Mouse (Mus musculus) embryonic facial prominence, embryonic 15.5 days (tissue): ENCODE results near the gene Ostm1. TPM values are rescaled to one million over a fixed set of nuclear protein-coding genes. Genes with fewer than 3 reads are reported as not detected.

Experiments used
- ATAC-seq: fragments of 200-750 bp; cut with Nextera tagmentation; 2 replicates; pipeline ENCODE4 v1.8.0; 2017; ENCODE audit warnings: low read depth, moderate TSS enrichment; ENCODE audit not compliant: insufficient number of reproducible peaks, low FRiP score, low TSS enrichment
- H3K27ac ChIP-seq: fragments of 300-500 bp; sonication (generic); replicated peaks from 2 replicates; pipeline ENCODE4 v1.5.1; 2015; ENCODE audit warnings: mild to moderate bottlenecking, inconsistent platforms
- H3K27me3 ChIP-seq: fragments of 300-500 bp; sonication (generic); 2 replicates; pipeline ENCODE4 v1.6.1; 2015; ENCODE audit warnings: inconsistent platforms
- H3K36me3 ChIP-seq: fragments of 300-500 bp; sonication (generic); 2 replicates; pipeline ENCODE4 v1.6.1; 2015; ENCODE audit warnings: mild to moderate bottlenecking, inconsistent platforms
- H3K4me1 ChIP-seq: fragments of 300-500 bp; sonication (generic); 2 replicates; pipeline ENCODE4 v1.6.1; 2015; ENCODE audit warnings: inconsistent platforms
- H3K4me2 ChIP-seq: fragments of 300-500 bp; sonication (generic); replicated peaks from 2 replicates; pipeline ENCODE4 v1.6.1; 2015; ENCODE audit warnings: mild to moderate bottlenecking, inconsistent platforms
- H3K4me3 ChIP-seq: fragments of 300-500 bp; sonication (generic); replicated peaks from 2 replicates; pipeline ENCODE4 v1.5.1; 2015; ENCODE audit warnings: mild to moderate bottlenecking, inconsistent platforms
- H3K9ac ChIP-seq: fragments of 300-500 bp; sonication (generic); 2 replicates; pipeline ENCODE4 v1.6.1; 2015; ENCODE audit warnings: inconsistent platforms
- H3K9me3 ChIP-seq: fragments of 300-500 bp; sonication (generic); replicated peaks from 2 replicates; pipeline ENCODE4 v1.6.1; 2016; ENCODE audit warnings: inconsistent platforms
- WGBS: fragments of 180-500 bp; shearing (Covaris S2); methylation state at CpG from one replicate; pipeline ENCODE4 v1.1.7; 2015; 5-methylcytosine and 5-hydroxymethylcytosine counted together
- polyA plus RNA-seq: library from polyadenylated mRNA; unstranded; fragments of >200 nt; fragmentation: Nextera tagmentation; extraction: Ambion mirVana; gene quantifications from 2 replicates; pipeline ENCODE4 v1.2.1, GENCODE M21; 2015

Ostm1 gene
- polyA plus RNA-seq, 1 experiment from 2014 or later: 14.9 TPM

DNA sequence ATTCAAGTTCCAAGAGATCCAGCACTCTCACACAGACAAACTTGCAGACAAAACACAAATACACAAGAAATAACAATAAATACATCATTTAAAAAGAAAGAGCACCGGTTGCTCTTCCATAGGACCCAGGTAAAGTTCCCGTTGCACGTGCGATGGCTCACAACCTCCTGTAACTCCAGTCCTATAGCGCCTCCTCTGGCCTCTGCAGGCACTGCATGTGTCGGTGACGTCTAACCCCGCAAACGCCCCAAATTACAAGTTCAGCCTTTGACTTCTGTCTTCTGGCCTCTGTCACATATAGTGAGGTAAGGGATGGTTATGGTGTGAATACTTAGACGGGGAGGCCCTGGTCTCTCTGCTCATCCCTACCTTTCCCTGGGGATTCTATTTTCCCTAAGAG, 17.9 kb downstream of the Ostm1 start:
- H3K27me3 ChIP-seq: peaks cover 23% of the 10 kb centered on the region
- WGBS: 22% methylated on average over 10 of the region's 10 CpGs

DNA sequence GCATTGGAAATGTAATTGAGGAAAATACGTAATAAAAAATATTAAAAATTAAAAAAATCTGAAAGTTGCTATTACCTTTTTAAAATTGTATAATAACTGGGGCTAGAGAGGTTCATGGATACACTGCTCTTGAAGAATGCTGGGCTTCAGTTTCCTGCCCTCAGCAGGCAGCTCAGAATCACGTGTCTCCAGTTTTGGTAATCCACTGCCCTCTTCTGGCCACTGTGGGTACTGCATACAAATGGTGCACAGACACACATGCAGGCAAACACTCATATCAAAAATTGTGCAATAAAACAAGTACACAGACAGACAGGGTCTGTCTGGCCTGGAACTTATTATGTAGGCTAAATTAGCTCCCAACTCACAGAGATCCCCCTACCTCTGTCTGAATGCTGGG, 21.3 kb downstream of the Ostm1 start:
- ATAC-seq: no peak
- 69% methylated on average over 2 of the region's 2 CpGs for WGBS
- H3K27ac ChIP-seq: no peak overlapping the region

More for the DNA sequence above, 17.9 kb downstream of the Ostm1 start:
- Histone ChIP-seq H3K4me2 (no peak overlapping the region), H3K36me3 (no peaks in the 10 kb centered on the region), H3K9ac (no peak overlapping the region), H3K9me3 (peaks cover 5% of the 10 kb centered on the region; the same call in 1 of the 2 replicates), H3K4me1 (no peaks in the 10 kb centered on the region), H3K4me3 (no peak overlapping the region), H3K27ac (no peak overlapping the region)
- ATAC-seq: no peak

DNA sequence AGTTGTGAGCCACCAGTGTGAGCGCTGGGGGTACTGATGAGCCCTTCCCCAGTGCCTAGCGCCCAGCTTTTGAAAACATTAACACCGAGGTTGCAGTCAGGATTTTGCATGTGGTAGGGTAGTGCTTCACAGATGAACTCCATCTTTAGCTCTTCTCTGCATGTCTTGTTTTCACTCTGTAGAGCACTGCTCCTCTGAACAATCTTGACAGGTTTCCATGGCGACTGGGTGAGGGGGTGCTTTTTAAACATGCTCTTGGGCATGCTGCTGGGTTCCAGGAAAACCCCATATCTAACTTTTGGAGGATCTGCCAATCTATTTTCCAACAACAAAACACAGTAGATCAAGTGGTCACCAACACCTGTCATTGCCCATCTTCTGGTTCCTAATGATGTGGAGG, 23.1 kb downstream of the Ostm1 start:
- Histone ChIP-seq H3K9ac (no peak overlapping the region), H3K27ac (no peak overlapping the region), H3K9me3 (peaks cover 5% of the 10 kb centered on the region), H3K4me1 (no peaks in the 10 kb centered on the region), H3K36me3 (no peaks in the 10 kb centered on the region), H3K27me3 (peaks cover 35% of the 10 kb centered on the region), H3K4me2 (no peak overlapping the region), H3K4me3 (no peak overlapping the region)
- ATAC-seq: no peak
- 71% methylated on average over 4 of the region's 4 CpGs for WGBS

More for the DNA sequence above, 21.3 kb downstream of the Ostm1 start:
- Histone ChIP-seq H3K36me3 (no peaks in the 10 kb centered on the region), H3K4me2 (no peak overlapping the region), H3K9me3 (peaks cover 5% of the 10 kb centered on the region), H3K27me3 (peaks cover 28% of the 10 kb centered on the region), H3K4me1 (no peaks in the 10 kb centered on the region), H3K4me3 (no peak overlapping the region), H3K9ac (no peak overlapping the region)

DNA sequence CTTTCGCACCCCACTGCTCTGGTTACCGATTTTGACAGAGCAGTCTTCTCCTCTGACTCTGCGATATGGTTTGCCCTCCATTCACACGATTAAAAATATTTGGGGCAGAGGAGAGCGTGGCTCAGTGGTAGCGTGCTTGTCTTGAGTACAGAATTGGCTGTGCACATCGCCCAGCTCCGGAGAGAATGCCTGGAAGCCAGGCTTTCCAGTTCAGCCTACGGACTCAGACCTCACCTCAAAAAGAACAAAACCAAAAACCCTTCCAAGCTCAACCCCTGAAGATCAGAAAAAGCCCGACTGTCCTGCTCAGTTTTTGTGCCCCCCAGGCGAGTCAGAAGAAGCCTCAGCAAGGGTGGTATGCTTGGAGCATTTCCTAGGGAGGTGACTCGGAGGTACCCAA, 29.5 kb downstream of the Ostm1 start:
- no peak overlapping the region for H3K4me2 ChIP-seq
- 7% methylated on average over 12 of the region's 12 CpGs for WGBS
- no peak overlapping the region for H3K27ac ChIP-seq
- no peak for ATAC-seq
- no peak overlapping the region for H3K9ac ChIP-seq
- no peak overlapping the region for H3K4me3 ChIP-seq
- H3K27me3 ChIP-seq: peaks cover 79% of the 10 kb centered on the region
- no peaks in the 10 kb centered on the region for H3K9me3 ChIP-seq
- H3K4me1 ChIP-seq: peaks cover 11% of the 10 kb centered on the region
- no peaks in the 10 kb centered on the region for H3K36me3 ChIP-seq

DNA sequence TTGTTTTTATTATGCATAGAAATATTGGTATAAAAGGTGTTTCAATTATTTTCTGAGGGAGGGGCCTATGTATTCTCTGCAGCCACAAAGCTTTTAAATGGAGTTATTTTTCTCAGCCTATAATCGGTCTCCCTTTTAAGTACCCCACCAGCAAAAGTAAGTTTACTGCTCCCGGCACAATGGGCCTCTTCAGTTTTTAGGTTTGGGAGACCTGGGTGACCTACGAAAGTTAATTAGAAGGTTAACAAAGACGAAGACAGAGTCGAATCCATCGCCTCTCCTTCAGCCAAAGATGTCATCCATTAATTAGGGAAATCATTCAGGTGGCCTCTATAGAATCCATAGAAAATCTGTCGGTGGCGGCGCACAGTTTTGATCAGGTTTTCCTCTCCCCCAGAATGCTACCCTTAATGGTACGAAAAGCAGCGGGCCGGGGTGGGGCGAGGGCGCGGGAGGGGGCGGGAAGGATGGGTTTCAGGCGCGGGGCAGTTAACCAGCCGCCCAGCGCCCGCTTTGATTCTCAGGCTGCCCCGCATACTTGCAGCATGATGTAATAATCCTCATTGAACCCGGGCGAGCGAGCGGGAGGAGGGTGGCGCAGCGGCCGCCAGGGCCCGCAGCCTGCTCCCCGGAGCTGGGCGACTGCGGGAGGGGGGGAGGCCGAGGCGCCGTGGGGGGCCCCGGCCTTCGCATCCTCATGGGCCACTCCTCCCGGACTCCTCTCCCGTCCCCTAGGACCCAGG, 30.2 kb downstream of the Ostm1 start:
- Histone ChIP-seq H3K27me3 (peaks cover 84% of the 10 kb centered on the region), H3K27ac (no peak overlapping the region), H3K9ac (no peak overlapping the region), H3K36me3 (no peaks in the 10 kb centered on the region), H3K4me1 (peaks cover 11% of the 10 kb centered on the region), H3K9me3 (no peaks in the 10 kb centered on the region), H3K4me2 (peak overlapping the region; percentile 67), H3K4me3 (peak overlapping the region; percentile 39)
- no peak for ATAC-seq
- WGBS: under 1% methylated on average over 40 of the region's 40 CpGs

DNA sequence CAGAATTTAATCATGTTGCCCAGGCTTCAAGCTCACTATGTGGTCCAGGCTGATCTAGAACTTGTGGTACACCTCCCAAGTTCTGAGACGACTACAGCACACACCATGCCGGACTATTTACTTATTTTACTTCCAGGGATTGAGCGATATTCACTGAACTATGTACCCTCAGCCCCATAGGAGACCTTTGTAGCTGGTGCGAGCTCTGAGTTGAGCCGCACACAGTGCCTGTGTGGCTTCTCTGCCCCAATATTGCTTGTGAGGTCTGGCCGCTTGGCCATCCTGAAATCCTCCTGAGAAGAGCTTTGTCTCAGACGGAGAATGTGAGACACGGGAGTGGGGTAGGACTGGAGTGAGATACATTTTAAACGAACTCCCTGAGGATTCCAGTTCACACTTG, 31.1 kb downstream of the Ostm1 start:
- no peaks in the 10 kb centered on the region for H3K36me3 ChIP-seq
- no peaks in the 10 kb centered on the region for H3K9me3 ChIP-seq
- WGBS: 11% methylated on average over 9 of the region's 9 CpGs
- peaks cover 11% of the 10 kb centered on the region for H3K4me1 ChIP-seq
- H3K4me3 ChIP-seq: no peak overlapping the region
- ATAC-seq: no peak
- H3K9ac ChIP-seq: no peak overlapping the region
- H3K27me3 ChIP-seq: peaks cover 87% of the 10 kb centered on the region
- H3K4me2 ChIP-seq: no peak overlapping the region
- no peak overlapping the region for H3K27ac ChIP-seq

GRCm38 (mm10) chr10:42618291-42618690, 34.7 kb downstream of the Ostm1 start:
- Histone ChIP-seq H3K4me2 (no peak overlapping the region), H3K4me3 (no peak overlapping the region), H3K27ac (no peak overlapping the region), H3K9ac (no peak overlapping the region), H3K9me3 (no peaks in the 10 kb centered on the region), H3K27me3 (peaks cover 59% of the 10 kb centered on the region), H3K36me3 (no peaks in the 10 kb centered on the region), H3K4me1 (peaks cover 9% of the 10 kb centered on the region)
- ATAC-seq: no peak
- WGBS: 49% methylated on average over 2 of the region's 2 CpGs

GRCm38 (mm10) chr10:42625907-42626306, 42.3 kb downstream of the Ostm1 start:
- 67% methylated on average over 2 of the region's 2 CpGs for WGBS
- Histone ChIP-seq H3K27me3 (peaks cover 52% of the 10 kb centered on the region), H3K27ac (no peak overlapping the region), H3K4me1 (no peaks in the 10 kb centered on the region), H3K9me3 (no peaks in the 10 kb centered on the region), H3K4me3 (no peak overlapping the region), H3K4me2 (no peak overlapping the region), H3K36me3 (no peaks in the 10 kb centered on the region), H3K9ac (no peak overlapping the region)
- no peak for ATAC-seq

GRCm38 (mm10) chr10:42630596-42631355, 47.2 kb downstream of the Ostm1 start:
- peaks cover 36% of the 10 kb centered on the region for H3K4me1 ChIP-seq
- H3K9me3 ChIP-seq: no peaks in the 10 kb centered on the region
- peaks cover 90% of the 10 kb centered on the region for H3K27me3 ChIP-seq
- H3K36me3 ChIP-seq: no peaks in the 10 kb centered on the region
- ATAC-seq: no peak
- WGBS: 7% methylated on average over 19 of the region's 19 CpGs
- H3K9ac ChIP-seq: no peak overlapping the region
- no peak overlapping the region for H3K27ac ChIP-seq
- H3K4me2 ChIP-seq: no peak overlapping the region
- H3K4me3 ChIP-seq: no peak overlapping the region

- Histone ChIP-seq H3K4me1 (peaks cover 41% of the 10 kb centered on the region), H3K27me3 (peaks cover 97% of the 10 kb centered on the region), H3K9ac (no peak overlapping the region), H3K4me2 (peak overlapping the region; percentile 59), H3K27ac (no peak overlapping the region), H3K36me3 (no peaks in the 10 kb centered on the region), H3K4me3 (peak overlapping the region; percentile 37), H3K9me3 (no peaks in the 10 kb centered on the region)
- no peak for ATAC-seq
- 1% methylated on average over 42 of the region's 42 CpGs for WGBS
Observed at GRCm38 (mm10) chr10:42631754-42632452, 48.3 kb downstream of the Ostm1 start.
